Mouse (Mus musculus): Measurements from ENCODE around the gene Eme2. TPM values are rescaled to one million over a fixed set of nuclear protein-coding genes. Genes with fewer than 3 reads are reported as not detected.

Gene Eme2
- polyA plus RNA-seq, 1 experiment from 2014 or later, result 28.6 TPM

- WGBS, result under 1% methylated on average over 56 of the region's 58 CpGs
- peak within 1 kb of the TSS; percentile 76 for H3K4me3 ChIP-seq (ENCODE audit: low read depth, low read length)
- peak within 1 kb of the TSS; percentile 95 for H3K27ac ChIP-seq (ENCODE audit: low read length)
- ATAC-seq, result peak; percentile 100
- peaks cover 17% of the 10 kb centered on the region for H3K4me1 ChIP-seq (ENCODE audit: control insufficient read depth, insufficient read depth, low read length)
- H3K9me3 ChIP-seq (replicated peaks; ENCODE audit: control insufficient read depth, low read length, poor library complexity, severe bottlenecking), result no peaks in the 10 kb centered on the region
- no peaks in the 10 kb centered on the region for H3K27me3 ChIP-seq (ENCODE audit: control insufficient read depth, insufficient read depth, low read depth, low read length)
- H3K9ac ChIP-seq (ENCODE audit: low read depth, low read length), result peak within 1 kb of the TSS; percentile 82
- H3K36me3 ChIP-seq (ENCODE audit: control insufficient read depth, insufficient read depth, low read length), result peaks cover 9% of the 10 kb centered on the region; the same call in 1 of the 2 replicates
- peak within 1 kb of the TSS; percentile 95 for H3K4me2 ChIP-seq (ENCODE audit: low read length)
These were observed 44.7 kb downstream of the Eme2 start, which contains the start of gene Fahd1 for GRCm38 (mm10) chr17:24850065-24850772. Gene Fahd1, minus strand, starts transcription at chr17:24850364.

DNA sequence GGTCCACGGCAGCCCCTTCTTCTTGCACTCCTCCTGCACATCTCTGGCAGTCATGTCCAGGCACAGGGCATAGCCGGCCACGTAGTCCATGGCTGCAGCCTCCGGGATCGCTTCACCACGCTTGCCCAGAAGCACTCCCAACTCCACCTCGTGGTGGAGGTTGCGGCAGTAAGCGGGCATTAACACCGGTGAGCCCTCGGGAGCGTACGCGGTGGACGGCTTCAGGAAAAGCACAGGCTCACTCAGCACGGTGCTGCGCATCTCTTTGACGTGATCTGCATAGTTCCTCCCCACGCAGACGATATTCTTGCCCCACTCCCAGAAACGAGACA, 45.2 kb downstream of the Eme2 start:
- Histone ChIP-seq H3K27me3 (ENCODE audit: control insufficient read depth, insufficient read depth, low read depth, low read length) (no peaks in the 10 kb centered on the region; the same call in 1 of the 2 replicates), H3K4me3 (ENCODE audit: low read depth, low read length) (peak overlapping the region; percentile 76), H3K36me3 (ENCODE audit: control insufficient read depth, insufficient read depth, low read length) (peaks cover 9% of the 10 kb centered on the region; the same call in 1 of the 2 replicates), H3K9ac (ENCODE audit: low read depth, low read length) (peak overlapping the region; percentile 82), H3K27ac (ENCODE audit: low read length) (peak overlapping the region; percentile 95), H3K4me2 (ENCODE audit: low read length) (peak overlapping the region; percentile 95), H3K9me3 (replicated peaks; ENCODE audit: control insufficient read depth, low read length, poor library complexity, severe bottlenecking) (no peaks in the 10 kb centered on the region), H3K4me1 (ENCODE audit: control insufficient read depth, insufficient read depth, low read length) (peaks cover 17% of the 10 kb centered on the region)
- peak; percentile 82; the same call in 1 of the 2 replicates for ATAC-seq
- 0% methylated on average over 21 of the region's 21 CpGs for WGBS

- peak overlapping the region; percentile 6; the same call in 1 of the 2 replicates for H3K4me3 ChIP-seq (ENCODE audit: low read depth, low read length)
- H3K36me3 ChIP-seq (ENCODE audit: control insufficient read depth, insufficient read depth, low read length), result 0 out of 2 replicates have a peak, but pooled peaks cover 3% of the 10 kb centered on the region
- no peak overlapping the region for H3K27ac ChIP-seq (ENCODE audit: low read length)
- no peaks in the 10 kb centered on the region; the same call in 1 of the 2 replicates for H3K27me3 ChIP-seq (ENCODE audit: control insufficient read depth, insufficient read depth, low read depth, low read length)
- no peaks in the 10 kb centered on the region for H3K9me3 ChIP-seq (replicated peaks; ENCODE audit: control insufficient read depth, low read length, poor library complexity, severe bottlenecking)
- H3K4me1 ChIP-seq (ENCODE audit: control insufficient read depth, insufficient read depth, low read length), result peaks cover 17% of the 10 kb centered on the region
- ATAC-seq, result no peak
- H3K4me2 ChIP-seq (ENCODE audit: low read length), result peak overlapping the region; percentile 40
- no peak overlapping the region for H3K9ac ChIP-seq (ENCODE audit: low read depth, low read length)
These were observed 46.3 kb downstream of the Eme2 start for GRCm38 (mm10) chr17:24848600-24849031.

DNA sequence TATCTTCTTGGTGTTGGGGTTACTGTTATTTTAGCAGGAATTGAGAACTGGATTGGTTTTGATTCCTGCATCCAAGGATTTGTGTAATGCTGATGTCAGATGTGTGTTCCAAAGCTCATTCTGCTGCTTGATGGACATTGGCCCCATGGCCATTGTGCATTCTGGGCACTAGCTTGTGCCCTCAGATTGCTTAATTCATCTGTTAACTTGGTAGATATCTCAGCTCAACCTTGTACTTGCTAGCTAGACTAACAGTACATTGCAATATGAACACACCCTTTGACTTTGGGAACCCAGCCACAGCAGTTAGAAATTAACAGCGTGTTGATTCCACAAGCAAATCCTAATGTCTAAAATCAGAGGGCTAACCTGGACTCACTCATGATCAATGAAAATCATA, 47.5 kb downstream of the Eme2 start:
- H3K27ac ChIP-seq (ENCODE audit: low read length), result no peak overlapping the region
- H3K4me2 ChIP-seq (ENCODE audit: low read length), result no peak overlapping the region
- H3K4me3 ChIP-seq (ENCODE audit: low read depth, low read length), result no peak overlapping the region
- H3K4me1 ChIP-seq (ENCODE audit: control insufficient read depth, insufficient read depth, low read length), result peaks cover 17% of the 10 kb centered on the region
- H3K27me3 ChIP-seq (ENCODE audit: control insufficient read depth, insufficient read depth, low read depth, low read length), result no peaks in the 10 kb centered on the region; the same call in 1 of the 2 replicates
- H3K36me3 ChIP-seq (ENCODE audit: control insufficient read depth, insufficient read depth, low read length), result no peaks in the 10 kb centered on the region
- H3K9me3 ChIP-seq (replicated peaks; ENCODE audit: control insufficient read depth, low read length, poor library complexity, severe bottlenecking), result no peaks in the 10 kb centered on the region
- WGBS, result 95% methylated on average over 1 of the region's 1 CpGs
- no peak overlapping the region for H3K9ac ChIP-seq (ENCODE audit: low read depth, low read length)
- ATAC-seq, result no peak

DNA sequence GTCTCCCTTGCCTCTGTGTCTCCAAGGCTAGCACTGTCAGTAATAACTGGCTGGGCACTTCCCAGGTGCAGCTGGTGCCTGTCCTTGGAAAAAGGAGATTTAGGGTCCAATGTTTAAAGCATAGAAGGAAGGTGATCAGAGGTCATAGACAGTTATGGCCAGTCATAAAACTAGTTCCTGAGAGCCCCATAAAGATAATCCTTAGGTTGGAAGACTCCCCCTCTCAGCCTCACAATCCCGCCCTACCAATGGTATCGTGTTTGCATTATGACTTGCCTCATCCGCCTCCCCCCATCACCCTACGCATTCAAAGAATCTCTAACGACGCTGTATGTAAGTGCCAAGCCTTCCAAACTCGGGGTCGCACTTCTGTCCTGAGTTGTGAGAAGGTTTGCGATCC, 50.4 kb downstream of the Eme2 start:
- Histone ChIP-seq H3K36me3 (ENCODE audit: control insufficient read depth, insufficient read depth, low read length) (no peaks in the 10 kb centered on the region), H3K27me3 (ENCODE audit: control insufficient read depth, insufficient read depth, low read depth, low read length) (peaks cover 5% of the 10 kb centered on the region), H3K4me3 (ENCODE audit: low read depth, low read length) (no peak overlapping the region), H3K9ac (ENCODE audit: low read depth, low read length) (no peak overlapping the region), H3K27ac (ENCODE audit: low read length) (no peak overlapping the region), H3K4me2 (ENCODE audit: low read length) (no peak overlapping the region), H3K9me3 (replicated peaks; ENCODE audit: control insufficient read depth, low read length, poor library complexity, severe bottlenecking) (no peaks in the 10 kb centered on the region), H3K4me1 (ENCODE audit: control insufficient read depth, insufficient read depth, low read length) (peaks cover 10% of the 10 kb centered on the region)
- no peak for ATAC-seq
- WGBS, result 57% methylated on average over 9 of the region's 9 CpGs

DNA sequence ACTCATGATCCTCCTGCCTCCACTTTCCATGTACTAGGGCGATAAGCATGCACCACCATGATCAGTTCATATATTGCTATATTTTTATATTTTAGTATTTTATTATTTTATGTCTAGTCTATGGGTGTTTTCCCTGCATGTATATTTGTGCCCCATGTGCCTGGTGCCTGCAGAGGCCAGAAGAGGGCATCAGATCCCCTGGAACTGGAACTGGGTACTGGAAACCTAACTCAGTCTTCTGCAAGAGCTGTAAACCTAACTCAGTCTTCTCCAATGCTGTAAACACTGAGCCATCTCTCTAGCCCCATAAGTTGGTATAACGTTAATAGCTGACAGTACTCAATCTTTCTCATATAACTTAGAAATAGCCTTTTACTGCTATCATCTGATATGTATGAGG, 52.3 kb downstream of the Eme2 start:
- Histone ChIP-seq H3K4me2 (ENCODE audit: low read length) (no peak overlapping the region), H3K27me3 (ENCODE audit: control insufficient read depth, insufficient read depth, low read depth, low read length) (peaks cover 5% of the 10 kb centered on the region), H3K36me3 (ENCODE audit: control insufficient read depth, insufficient read depth, low read length) (no peaks in the 10 kb centered on the region), H3K4me3 (ENCODE audit: low read depth, low read length) (no peak overlapping the region), H3K4me1 (ENCODE audit: control insufficient read depth, insufficient read depth, low read length) (no peaks in the 10 kb centered on the region), H3K27ac (ENCODE audit: low read length) (no peak overlapping the region), H3K9ac (ENCODE audit: low read depth, low read length) (no peak overlapping the region), H3K9me3 (replicated peaks; ENCODE audit: control insufficient read depth, low read length, poor library complexity, severe bottlenecking) (no peaks in the 10 kb centered on the region)
- 61% methylated on average over 2 of the region's 2 CpGs for WGBS
- no peak for ATAC-seq

DNA sequence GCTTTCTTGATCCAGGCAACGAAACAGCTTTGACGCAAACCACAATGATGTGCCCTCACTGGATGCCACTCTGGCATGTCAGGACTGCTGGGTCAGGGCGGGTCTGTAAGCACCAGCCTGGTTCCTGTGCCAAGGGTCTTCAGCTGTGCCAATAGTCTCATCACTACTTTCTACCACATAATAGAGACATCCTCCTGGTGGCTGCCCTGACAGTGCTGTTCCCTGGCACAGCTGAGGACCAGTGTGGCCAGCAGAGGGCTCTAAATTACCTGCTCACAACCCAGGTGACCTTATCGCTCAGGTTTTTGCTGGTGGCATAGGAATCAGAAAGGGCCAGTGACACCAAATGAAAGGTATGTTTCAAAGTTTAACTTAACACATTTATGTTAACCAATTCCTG, 53.8 kb downstream of the Eme2 start:
- no peaks in the 10 kb centered on the region for H3K4me1 ChIP-seq (ENCODE audit: control insufficient read depth, insufficient read depth, low read length)
- no peaks in the 10 kb centered on the region for H3K9me3 ChIP-seq (replicated peaks; ENCODE audit: control insufficient read depth, low read length, poor library complexity, severe bottlenecking)
- H3K27ac ChIP-seq (ENCODE audit: low read length), result no peak overlapping the region
- H3K36me3 ChIP-seq (ENCODE audit: control insufficient read depth, insufficient read depth, low read length), result no peaks in the 10 kb centered on the region
- 47% methylated on average over 4 of the region's 4 CpGs for WGBS
- H3K27me3 ChIP-seq (ENCODE audit: control insufficient read depth, insufficient read depth, low read depth, low read length), result peaks cover 5% of the 10 kb centered on the region
- no peak for ATAC-seq
- no peak overlapping the region for H3K4me3 ChIP-seq (ENCODE audit: low read depth, low read length)
- no peak overlapping the region for H3K9ac ChIP-seq (ENCODE audit: low read depth, low read length)
- H3K4me2 ChIP-seq (ENCODE audit: low read length), result no peak overlapping the region

DNA sequence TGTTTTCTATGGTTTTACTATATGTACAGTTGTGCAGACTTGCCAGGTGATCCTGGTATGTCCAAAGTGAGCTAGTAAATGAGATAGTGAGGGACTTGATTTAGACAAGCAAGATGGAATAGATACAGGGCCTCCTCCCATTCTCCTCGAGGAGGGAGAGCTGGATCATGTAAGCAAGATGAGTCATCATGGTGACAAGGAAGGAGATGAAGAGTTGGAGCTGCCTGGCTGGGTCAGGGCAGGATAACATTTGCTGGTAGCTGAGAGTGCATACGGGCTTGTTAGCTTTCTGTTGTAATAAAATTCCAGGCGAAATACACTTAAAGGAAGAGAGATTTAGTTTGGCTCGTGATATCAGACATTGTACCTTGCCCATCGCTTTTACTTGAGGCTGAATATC, 54.5 kb downstream of the Eme2 start:
- 62% methylated on average over 5 of the region's 5 CpGs for WGBS
- Histone ChIP-seq H3K36me3 (ENCODE audit: control insufficient read depth, insufficient read depth, low read length) (no peaks in the 10 kb centered on the region), H3K4me1 (ENCODE audit: control insufficient read depth, insufficient read depth, low read length) (no peaks in the 10 kb centered on the region), H3K9ac (ENCODE audit: low read depth, low read length) (no peak overlapping the region), H3K27ac (ENCODE audit: low read length) (no peak overlapping the region), H3K9me3 (replicated peaks; ENCODE audit: control insufficient read depth, low read length, poor library complexity, severe bottlenecking) (no peaks in the 10 kb centered on the region), H3K4me2 (ENCODE audit: low read length) (no peak overlapping the region), H3K4me3 (ENCODE audit: low read depth, low read length) (no peak overlapping the region), H3K27me3 (ENCODE audit: control insufficient read depth, insufficient read depth, low read depth, low read length) (peaks cover 8% of the 10 kb centered on the region)
- no peak for ATAC-seq

DNA sequence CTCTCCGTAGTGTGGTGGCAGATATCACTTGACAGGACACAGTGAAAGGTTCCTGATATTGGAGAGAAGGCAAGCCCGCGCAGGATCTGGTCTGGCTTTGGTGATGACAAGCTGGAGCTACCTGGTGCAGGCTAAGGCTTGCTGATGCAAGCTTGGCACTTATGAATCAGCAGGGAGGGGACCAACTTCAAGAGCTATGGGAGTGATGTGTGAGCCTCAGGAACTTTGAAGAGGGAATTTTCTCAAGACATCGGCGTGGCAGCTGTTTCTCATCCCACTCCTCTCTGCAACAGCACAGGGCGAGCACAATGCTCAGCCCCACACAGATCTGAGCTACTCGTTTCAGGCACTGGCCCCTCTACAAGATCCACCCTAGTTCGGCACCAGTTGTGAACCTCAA, 55.0 kb downstream of the Eme2 start, which contains the start of gene Hagh:
Gene Hagh, plus strand, starts transcription at position 302 of the 400 bp plus-strand sequence.
- no peaks in the 10 kb centered on the region for H3K36me3 ChIP-seq (ENCODE audit: control insufficient read depth, insufficient read depth, low read length)
- 74% methylated on average over 8 of the region's 8 CpGs for WGBS
- no peaks in the 10 kb centered on the region for H3K9me3 ChIP-seq (replicated peaks; ENCODE audit: control insufficient read depth, low read length, poor library complexity, severe bottlenecking)
- H3K4me1 ChIP-seq (ENCODE audit: control insufficient read depth, insufficient read depth, low read length), result no peaks in the 10 kb centered on the region
- H3K27me3 ChIP-seq (ENCODE audit: control insufficient read depth, insufficient read depth, low read depth, low read length), result peaks cover 8% of the 10 kb centered on the region
- H3K4me3 ChIP-seq (ENCODE audit: low read depth, low read length), result no peak within 1 kb of the TSS
- ATAC-seq, result no peak
- no peak within 1 kb of the TSS for H3K4me2 ChIP-seq (ENCODE audit: low read length)
- no peak within 1 kb of the TSS for H3K9ac ChIP-seq (ENCODE audit: low read depth, low read length)
- H3K27ac ChIP-seq (ENCODE audit: low read length), result no peak within 1 kb of the TSS

Data from midbrain, embryonic 16.5 days (tissue).